Mouse (Mus musculus) E14TG2a.4 (cell line): ENCODE data around the gene Gm49510.

Source experiments
- CTCF ChIP-seq: conservative IDR thresholded peaks from 2 replicates; pipeline ENCODE4 v1.5.1; 2014; ENCODE audit warnings: low read length
- POU5F1 ChIP-seq: IDR thresholded peaks from 2 replicates; pipeline ENCODE4 v1.6.1; 2014; ENCODE audit warnings: low read length, borderline replicate concordance

GRCm38 (mm10) chr15:78962885-78963284, 63.4 kb downstream of the Gm49510 start:
- TF ChIP-seq CTCF = peak; percentile 62
- no peak for TF ChIP-seq POU5F1
